Mouse (Mus musculus) v-Abl transformed pro-B cells (cell line): ENCODE measurements at regions not wholly inside any gene's neighbourhood (a gene's known extent, or its start where the extent isn't known, plus 50 kb on each side); places are given as distances from the start of the nearest gene placed in this dataset.

ENCODE experiments used
- in situ Hi-C, 2 experiments: fragments of 400-800 bp; cut with MboI; formaldehyde crosslinking; loops; one replicate each; pipeline ENCODE4 v1.15.1; 2025; ENCODE audit not compliant: unreplicated experiment in 2 of 2

DNA sequence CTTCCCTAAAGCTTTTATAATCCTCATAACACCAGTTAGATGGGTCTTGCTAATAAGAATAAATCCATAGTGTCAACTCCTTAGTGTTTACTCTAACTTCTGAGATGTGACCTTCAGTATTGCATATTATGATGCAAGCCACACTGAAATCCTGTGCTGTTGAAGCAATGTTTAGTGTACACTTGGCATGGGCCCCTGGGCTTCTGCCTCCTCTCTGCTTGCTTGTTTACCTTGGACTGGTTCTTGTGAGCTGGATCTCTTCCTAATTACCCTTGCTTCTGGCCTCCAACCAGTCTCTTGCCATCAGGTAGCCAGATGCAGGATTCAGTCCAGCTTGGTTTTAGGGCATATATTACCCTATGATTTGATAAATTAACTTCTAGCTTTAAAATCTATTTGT lies 57.0 kb downstream of the Rgs2 start:
- in situ Hi-C loops = no loop called here

DNA sequence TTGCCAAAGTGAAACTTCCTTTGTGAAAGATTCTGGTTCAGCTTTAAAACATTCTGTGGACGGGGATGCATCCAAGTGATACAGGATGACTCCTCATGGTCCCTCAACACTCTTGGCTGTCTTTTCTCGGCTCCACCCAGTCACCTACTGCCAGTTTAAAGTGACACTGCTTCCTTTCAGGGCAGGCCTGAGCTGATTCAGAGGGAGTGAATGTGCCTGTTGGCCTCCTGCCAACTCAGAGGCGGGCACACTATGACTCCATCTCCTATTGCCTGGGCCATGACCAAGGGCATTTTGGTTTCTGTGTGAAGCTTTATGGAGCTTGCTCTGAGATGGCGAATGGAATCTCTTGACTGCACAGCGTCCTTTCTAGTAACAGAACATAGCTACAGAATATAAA lies 62.5 kb downstream of the Rgs2 start:
- in situ Hi-C loops = no loop called here

DNA sequence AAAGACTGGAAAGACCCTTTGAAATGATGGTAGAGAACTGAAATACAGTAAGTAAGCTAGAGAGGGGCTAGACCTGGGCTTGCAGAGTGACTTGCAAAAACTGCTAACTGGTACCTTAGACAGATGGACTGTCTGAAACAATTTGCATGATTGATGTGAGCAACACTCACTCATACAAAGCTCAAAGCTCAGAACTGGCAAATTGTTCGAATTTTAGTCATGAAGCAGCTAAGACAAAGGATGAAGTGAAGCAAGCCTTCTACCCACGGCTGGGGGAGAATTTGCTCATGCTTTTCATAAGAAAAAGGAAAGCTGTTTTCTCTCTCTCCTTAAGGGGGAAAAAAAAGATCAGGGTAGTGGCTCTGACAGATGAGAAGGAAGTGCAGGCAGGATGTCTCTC lies 64.5 kb downstream of the Rgs2 start:
- in situ Hi-C loops = no loop called here

DNA sequence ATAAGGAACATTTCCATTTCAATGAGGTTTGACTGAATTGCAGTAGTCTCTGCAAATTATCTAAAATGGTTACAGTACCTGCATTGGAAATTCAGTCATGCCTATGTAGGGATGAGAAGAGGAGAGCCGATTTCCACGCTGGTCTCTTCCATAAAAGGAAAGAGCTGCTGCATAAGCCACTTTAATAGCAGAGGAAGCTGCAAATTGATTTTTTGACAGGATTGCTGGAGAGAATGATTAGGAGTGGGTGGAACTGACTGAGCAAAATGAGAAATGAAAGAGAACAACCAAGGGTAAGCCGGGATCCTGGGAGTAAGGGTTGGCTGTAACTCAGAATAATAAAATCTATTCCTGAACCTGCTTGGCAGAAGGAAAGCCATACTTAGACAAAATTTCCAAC lies 65.4 kb downstream of the Rgs2 start:
- in situ Hi-C loops = no loop called here

DNA sequence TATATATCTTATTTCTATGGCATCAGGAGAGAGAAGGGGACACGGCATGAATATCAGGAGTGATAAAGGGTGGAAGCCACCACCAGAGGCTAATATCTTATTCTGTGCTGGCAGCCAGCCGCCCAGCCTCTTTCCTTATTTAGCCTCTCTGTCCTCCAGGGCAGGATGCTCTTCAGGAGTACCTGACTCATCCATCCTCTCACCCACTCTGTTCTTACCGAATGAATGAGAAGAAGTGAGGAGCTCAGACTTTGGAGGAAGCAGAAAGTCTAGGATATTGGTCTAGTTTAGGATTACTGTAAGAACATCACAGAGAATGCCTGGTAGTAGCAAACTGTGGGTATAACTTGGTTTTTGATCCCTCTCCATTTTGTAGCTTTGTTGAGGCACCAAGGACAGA lies 73.2 kb downstream of the Rgs2 start:
- in situ Hi-C loops = no loop called here

DNA sequence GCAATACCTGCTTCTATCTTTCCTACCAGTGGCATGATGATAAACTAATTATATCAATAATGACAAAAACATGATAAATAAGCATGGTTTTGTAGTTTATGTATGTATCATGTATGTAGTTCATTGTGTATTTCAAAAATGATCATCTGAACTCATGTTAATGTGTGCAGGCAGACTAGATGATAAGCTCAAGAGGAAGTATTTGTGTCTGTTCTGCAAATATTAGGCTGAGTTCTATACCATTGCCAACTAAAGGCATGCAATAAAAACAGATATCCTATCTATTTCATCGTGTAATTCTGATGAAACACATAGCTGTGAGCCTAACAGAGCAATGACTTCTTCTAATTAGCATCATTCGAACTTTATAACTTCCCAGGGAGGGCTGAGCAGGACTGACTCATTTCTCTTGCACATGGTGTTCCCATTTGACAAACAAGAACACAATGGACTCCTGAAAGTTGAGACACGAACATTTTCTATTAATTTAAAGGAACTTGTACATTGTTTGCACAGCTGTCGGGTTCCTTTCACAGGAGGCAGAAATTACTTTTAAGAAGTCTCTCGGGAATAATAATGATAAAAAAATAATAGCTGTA lies 74.3 kb downstream of the Rgs2 start:
- in situ Hi-C loops = loop anchor here in 1 of 2 experiments (10.0 kb wide), 1 partner anchor 55 kb away; no protein-coding TSS in a partner anchor

DNA sequence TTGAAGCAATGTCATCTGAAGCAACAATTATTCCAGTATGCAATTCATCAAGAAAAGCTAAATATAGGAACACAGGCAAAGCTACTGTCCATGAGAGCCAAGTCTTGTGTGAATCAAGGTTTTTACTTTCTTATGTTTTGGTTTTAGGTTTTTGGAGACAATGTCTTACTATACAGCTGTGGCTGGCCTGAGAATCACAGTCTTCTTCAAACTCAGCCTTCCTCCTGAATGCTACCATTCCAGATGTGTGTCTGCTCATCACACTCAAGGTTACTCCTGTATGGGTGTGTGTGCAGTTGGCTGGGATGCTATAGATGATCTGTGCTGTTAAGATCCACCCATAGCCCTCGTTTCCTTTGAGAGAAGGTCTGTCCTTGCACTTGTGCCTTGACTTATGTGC lies 81.5 kb downstream of the Rgs2 start:
- in situ Hi-C loops = loop anchor here in 1 of 2 experiments (10.0 kb wide), 1 partner anchor 62 kb away; no protein-coding TSS in a partner anchor

DNA sequence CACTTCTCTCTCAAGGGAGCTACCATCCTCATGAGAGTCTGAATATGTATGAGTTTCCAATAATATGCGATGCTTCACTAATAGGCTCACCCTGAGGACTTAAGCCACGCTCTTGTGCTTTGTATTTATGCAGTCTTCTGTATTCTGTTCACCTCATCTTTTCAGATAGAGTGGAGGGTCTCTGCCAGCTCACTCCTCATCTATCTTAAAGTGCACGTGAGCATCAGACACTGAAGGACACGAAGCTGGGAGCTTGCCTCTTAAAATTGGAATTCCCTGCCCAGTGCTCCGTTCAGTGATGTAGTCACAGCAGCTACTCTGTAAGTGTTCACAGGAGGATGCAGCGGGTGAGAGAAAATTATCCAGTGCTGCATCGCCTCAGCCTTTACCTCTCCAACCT lies 83.7 kb downstream of the Rgs2 start:
- in situ Hi-C loops = loop anchor here in 1 of 2 experiments (10.0 kb wide), 1 partner anchor 65 kb away; no protein-coding TSS in a partner anchor

DNA sequence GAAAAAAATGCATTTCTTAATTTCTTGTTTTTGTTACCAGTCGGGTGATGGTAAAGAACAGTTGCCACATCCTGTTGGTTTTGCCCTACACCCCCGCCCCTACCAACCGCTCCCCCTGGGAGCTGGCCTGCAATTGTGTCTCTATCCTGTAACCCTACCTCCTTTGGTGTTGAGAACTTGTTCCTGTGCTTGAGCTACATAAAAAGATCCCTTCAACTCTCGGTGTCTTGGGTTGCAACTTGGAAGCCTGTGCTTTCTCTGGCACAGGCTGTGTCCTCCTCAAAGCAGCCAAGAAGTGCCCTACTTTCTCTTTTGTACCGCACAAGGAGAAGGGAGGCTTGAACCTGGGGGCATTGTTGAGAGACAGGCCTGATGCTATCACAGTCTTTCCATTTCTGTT lies 85.0 kb downstream of the Rgs2 start:
- in situ Hi-C loops = loop anchor here (5.0 to 10.0 kb wide), 5 partner anchors 83 to 456 kb away; partner anchors contain the start of gene Rgs2 (in 2 of the 2)

DNA sequence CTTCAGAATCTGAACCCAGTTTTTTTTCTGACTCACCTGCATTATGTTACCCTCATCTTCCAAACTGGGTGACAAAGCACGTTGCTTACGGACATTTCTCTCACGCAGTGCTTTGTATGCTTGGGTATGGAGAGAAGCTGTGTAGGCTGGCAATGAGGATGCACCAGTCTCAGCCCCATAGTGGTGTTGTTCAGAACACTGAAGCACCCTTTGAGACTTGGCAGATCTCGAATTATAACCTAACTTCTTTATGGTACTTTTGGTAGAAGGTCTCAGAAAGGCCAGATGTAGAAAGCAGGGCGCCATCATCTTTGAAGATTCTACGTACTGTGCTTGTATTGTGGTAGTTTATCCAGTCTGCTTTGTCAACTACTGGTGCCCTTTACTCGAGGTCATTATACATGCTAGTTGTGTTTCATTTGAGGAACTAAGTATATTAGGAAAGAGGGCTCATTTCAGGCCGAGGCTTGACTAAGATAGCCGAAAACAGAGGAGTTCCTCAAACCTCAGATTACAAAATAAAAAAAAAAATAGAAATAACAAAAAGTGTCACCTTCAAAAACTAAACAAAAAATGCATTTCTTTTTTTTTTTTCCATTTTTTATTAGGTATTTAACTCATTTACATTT lies 85.7 kb downstream of the Rgs2 start:
- in situ Hi-C loops = loop anchor here (5.0 to 10.0 kb wide), 5 partner anchors 84 to 457 kb away; partner anchors contain the start of gene Rgs2 (in 2 of the 2)

DNA sequence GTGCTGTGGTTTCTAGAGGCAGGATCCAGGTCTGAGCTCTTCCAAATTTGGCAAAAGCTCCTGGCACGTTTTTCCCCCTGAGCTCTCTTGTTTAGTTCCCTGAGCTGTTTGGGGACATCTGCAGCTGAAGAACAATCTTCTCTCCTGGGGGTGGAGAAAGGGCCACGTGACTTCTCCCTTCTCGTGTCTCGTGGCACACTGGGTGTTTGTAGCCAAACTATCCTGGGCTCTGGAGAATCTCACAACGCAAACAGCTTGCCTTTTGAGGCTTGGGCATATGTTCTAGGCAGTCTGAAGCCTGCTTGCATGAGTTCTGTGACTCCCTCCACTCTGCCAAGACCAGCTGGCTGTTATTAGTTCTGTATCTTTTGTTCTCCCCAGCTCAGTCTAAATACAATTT lies 86.3 kb downstream of the Rgs2 start:
- in situ Hi-C loops = loop anchor here (5.0 to 10.0 kb wide), 5 partner anchors 85 to 457 kb away; partner anchors contain the start of gene Rgs2 (in 2 of the 2)

DNA sequence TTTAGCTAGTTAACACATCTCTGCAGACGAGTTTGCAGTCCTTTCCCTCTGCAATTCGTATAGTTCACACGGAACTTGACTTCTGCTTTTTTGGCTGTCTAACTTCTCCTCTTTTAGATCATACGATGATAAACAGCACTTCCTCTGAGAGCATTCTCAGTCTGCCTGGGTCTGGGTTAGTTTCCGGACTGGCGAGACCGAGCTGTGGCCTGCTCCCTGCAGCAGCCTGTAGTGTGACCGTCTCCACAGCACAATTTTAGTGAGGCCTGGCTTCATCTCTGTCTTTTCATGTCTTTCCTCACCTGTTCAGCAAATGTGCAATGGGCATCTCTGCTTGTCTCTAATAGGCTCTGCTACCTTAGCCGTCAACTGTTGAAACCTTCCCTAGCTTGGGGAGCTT lies 87.4 kb downstream of the Rgs2 start:
- in situ Hi-C loops = loop anchor here (5.0 to 10.0 kb wide), 5 partner anchors 86 to 458 kb away; partner anchors contain the start of gene Rgs2 (in 2 of the 2)

DNA sequence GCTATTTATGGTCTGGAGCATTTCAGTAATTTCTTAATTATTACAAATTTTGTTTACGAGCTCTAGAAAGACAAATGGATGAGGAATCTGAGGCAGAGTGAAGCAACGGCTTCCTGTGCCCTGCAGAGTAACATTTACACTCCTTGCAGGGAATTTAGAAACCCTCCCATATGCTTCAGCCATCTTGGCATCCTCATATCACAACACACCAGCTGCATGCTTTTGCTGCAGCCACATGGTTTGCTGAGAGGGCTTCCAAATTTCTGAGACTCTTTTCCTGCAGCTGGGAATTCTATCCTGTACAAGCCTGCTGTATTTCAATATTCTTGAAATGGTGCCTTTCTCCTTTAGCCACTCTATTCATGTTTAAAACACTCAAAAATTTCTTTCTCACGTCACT lies 91.4 kb downstream of the Rgs2 start:
- in situ Hi-C loops = loop anchor here (10.0 kb wide), 2 partner anchors 272 to 462 kb away; no protein-coding TSS in a partner anchor

DNA sequence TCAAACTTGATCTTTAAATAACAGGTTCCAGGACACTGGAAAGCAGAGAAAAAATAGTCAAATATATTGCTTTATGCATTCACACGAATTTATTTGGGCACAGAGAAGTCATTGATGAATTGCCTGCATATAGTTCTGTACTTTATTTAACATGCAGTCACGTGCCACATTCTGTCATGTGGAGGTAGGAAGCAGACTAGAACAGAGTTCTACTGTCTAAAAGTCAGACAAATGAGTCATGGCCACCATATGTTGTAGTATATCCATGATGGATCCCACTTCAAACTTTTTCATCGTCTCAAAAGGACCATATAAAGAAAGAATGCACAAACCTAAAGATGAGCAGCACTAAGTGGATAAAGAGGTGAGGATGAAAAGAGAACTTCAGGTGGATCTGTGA lies 92.7 kb downstream of the Rgs2 start:
- in situ Hi-C loops = loop anchor here (10.0 kb wide), 2 partner anchors 274 to 464 kb away; no protein-coding TSS in a partner anchor

DNA sequence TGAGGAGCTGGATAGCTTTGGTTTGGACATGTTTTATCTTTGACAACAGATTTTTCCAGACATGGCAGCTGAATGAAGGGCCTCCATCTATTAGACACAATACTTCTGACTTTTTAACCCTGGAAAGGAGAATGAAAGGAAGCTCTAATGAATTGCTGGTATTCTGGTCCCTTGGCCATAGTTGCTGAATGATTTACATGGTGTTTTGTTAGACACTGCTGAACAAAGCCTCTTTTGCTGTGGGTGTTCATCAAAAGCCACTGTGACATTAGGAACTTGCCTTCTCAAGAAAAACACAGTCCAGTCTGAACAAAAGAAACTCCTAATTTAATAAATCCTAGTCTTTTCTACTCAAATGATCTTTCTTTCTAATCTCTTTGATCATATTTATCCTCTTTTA lies 93.4 kb downstream of the Rgs2 start:
- in situ Hi-C loops = loop anchor here (10.0 kb wide), 2 partner anchors 274 to 464 kb away; no protein-coding TSS in a partner anchor

DNA sequence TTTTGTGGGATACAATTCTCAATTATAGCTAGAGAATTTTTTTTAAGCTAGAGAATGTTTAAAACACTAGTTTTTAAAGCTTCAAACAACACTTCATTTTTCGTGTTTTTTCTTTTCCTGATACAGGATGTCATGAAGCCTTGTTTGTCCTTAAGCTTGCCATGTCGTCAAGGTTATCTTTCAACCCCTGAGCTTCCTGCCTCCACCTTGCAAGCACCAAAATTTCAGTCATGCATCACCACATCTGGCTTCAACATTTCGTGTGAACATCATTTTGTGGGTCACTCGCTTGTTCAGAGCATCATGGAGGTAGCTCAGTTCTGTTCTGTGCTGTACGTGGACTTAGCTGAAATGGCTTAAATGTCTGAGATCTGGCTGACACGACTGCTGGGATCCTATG lies 96.6 kb downstream of the Rgs2 start:
- in situ Hi-C loops = no loop called here

DNA sequence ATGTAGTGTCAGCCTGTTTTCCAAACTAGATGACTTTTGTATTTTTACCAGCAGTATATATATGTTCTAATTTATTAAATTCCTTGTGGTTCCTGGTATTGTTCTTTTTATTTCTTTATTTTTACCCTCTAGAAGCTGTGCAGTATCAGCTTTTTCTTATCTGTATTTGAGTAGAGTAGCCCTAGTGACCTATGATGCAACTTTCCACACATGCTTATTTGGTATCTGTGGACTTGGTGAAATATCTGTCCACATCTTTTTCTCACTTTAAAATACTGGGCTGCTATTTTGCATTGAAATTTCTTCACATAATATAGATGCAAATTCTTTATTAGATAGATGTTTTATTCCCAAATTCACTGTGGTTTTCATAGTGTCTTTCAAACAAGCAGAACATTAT lies 97.1 kb downstream of the Rgs2 start:
- in situ Hi-C loops = no loop called here

DNA sequence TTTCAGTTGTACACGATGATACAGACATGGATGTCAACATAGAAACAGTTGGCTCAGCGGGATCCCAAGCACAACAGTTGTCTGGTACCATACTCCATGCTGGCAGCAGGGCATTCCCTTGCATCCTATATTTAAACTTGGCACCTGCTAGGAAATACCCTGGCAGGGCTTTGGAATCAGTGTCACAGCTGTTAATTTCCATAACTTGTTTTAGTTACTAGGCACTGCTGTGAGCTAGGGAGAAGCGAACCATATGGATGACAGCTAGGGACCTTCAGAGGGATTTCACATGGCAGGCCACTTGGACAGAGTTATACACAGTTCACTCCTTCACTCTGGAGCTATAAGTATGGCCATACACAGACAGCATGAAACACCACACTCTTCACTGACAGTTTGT lies 100.0 kb downstream of the Rgs2 start:
- in situ Hi-C loops = no loop called here

DNA sequence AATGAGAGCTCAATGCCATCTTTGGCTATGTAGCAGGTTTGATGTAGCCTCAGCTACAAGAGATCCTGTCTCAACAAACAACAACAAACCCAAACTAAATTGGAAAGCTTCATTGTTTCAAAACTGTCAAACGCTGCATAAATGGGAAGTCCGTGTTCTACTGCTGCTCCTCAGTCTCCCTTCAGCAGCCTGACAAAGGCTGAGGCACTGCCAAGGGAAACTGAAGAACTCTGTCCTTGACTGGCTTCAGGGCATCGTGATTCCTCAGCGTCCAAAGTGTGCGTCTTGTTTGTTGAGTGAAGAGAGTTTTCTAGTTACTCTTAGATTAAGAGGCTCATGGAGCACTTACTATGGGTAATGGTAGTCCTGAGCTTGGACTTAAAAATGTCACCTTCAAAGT lies 100.7 kb downstream of the Rgs2 start:
- in situ Hi-C loops = no loop called here

DNA sequence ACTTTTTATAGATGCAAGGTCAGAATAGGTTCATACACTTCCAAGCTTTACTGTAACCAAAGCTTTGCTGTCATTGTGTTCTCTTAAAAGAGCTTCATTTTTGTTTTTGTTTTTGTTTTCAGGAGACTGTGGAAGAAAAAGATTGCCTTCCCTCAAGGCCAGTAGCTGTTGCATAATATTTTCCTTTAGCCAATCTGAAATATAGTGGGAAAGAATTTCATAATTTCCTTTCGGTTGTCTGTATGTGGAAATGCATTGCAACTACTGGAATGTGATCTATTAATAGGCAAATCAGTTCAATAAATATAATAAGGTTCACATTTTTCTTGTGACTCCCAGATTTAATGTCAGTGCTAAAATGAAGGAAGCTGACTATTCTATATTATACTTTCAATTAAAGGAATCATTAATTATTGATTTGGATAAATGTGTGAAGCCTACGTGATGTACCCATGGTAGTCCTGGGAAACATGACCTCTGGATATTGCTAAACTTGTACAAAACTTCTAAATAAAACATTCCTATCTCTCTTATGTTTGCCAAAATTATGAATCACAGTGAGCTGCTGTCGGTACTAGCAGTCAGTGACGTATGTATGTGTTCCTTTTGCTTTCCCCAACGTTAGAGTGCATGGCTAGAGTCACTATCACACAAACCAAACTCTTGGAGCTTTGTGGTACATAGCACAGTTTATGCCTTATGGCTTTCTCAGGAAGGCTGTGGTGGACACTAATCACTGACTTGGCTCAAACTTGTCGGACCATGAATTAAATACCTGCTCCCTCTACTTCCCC lies 102.6 kb downstream of the Rgs2 start:
- in situ Hi-C loops = no loop called here

DNA sequence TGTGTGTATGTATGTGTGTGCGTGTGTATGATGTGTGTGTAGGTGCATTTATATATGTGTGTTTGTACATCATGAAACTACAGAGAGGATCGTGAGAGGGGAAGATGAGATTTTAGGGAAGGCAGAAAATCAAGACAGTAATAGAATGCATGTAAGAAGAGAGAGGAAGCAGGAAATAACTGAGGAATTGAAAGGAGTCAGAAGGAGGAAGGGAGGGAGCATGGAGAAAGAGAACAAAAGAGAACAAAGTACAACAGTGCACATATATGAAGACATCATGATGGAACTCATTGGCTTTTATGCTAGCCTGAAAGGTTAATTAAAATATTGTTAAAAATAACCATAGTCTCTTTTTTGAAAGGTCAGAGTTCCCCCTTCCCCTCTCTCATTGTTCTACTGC lies 111.4 kb downstream of the Uchl5 start:
- in situ Hi-C loops = loop anchor here in 1 of 2 experiments (10.0 kb wide), 1 partner anchor 54 kb away; no protein-coding TSS in a partner anchor
